Mouse (Mus musculus): ENCODE measurements at regions not wholly inside any gene's neighbourhood (a gene's known extent, or its start where the extent isn't known, plus 50 kb on each side); places are given as distances from the start of the nearest gene placed in this dataset.

DNA sequence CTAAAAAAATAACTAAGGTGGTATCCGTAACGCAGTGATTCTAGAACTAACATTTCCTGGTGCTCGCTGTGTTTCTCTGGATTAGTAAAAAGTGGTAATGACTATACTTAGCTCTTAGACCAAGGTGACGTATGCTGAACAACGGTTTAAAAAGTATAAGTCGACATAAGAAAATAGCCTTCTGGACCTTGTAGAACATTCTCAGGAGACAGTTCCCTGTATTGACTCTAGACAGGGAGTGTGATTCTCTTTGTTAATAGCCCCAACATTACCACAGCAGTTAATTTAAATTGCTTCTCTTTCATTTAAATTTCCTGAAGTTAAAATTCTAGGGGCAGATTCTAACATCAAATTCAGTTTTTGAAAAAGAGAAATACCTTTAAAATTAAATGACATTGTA is 812.7 kb upstream of the Acvr2a start:
- no peak overlapping the region for H3K4me2 ChIP-seq (replicated peaks)
- H3K27ac ChIP-seq, result no peak overlapping the region
- H3K36me3 ChIP-seq, result no peaks in the 10 kb centered on the region
- peaks cover 6% of the 10 kb centered on the region; the same call in 1 of the 2 replicates for H3K4me1 ChIP-seq
- H3K9me3 ChIP-seq, result no peaks in the 10 kb centered on the region
- ATAC-seq (ENCODE audit: low FRiP score, low read depth), result no peak
- no peaks in the 10 kb centered on the region for H3K27me3 ChIP-seq
- no peak overlapping the region for H3K9ac ChIP-seq
- 73% methylated on average over 6 of the region's 6 CpGs for WGBS
- H3K4me3 ChIP-seq, result no peak overlapping the region

DNA sequence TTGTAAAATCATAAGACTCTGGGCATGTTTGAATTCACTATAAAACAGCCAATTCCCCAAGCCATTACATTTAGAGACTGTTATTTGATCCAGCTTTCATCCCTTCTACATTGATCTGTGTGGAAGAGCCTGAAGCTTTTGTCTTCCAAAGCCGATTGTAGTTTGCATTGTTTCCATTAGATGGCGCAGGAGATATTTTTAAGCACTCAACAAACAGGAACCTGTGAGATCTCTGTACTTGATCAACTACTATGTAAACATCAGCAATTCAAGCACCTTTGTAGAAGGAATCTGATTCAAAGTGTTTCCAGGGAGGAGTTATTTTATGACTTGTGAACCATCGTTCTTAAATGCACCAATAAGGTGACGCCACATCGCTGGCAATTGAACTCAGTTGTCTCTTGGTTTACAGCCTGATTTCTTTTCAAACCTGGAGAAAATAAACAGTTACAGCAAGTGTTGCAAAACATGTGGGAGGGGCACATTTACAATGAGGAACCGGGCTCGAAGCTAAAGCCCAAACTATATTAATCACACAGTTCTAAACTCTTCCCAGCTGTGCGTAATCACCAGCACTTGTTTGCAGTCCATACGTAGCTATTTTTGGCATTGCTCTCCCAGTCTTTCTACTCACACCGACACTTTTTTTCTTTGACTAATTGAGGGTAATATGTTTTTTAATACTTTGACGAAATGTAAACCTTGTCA is 812.0 kb upstream of the Acvr2a start:
- H3K4me1 ChIP-seq, result peaks cover 6% of the 10 kb centered on the region; the same call in 1 of the 2 replicates
- no peak overlapping the region for H3K4me3 ChIP-seq
- H3K4me2 ChIP-seq (replicated peaks), result peak overlapping the region; percentile 27; the same call in 1 of the 2 replicates
- peak; percentile 76; the same call in 1 of the 2 replicates for ATAC-seq (ENCODE audit: low FRiP score, low read depth)
- no peaks in the 10 kb centered on the region for H3K27me3 ChIP-seq
- no peaks in the 10 kb centered on the region for H3K36me3 ChIP-seq
- WGBS, result 29% methylated on average over 11 of the region's 11 CpGs
- no peak overlapping the region for H3K9ac ChIP-seq
- H3K9me3 ChIP-seq, result no peaks in the 10 kb centered on the region
- no peak overlapping the region for H3K27ac ChIP-seq

DNA sequence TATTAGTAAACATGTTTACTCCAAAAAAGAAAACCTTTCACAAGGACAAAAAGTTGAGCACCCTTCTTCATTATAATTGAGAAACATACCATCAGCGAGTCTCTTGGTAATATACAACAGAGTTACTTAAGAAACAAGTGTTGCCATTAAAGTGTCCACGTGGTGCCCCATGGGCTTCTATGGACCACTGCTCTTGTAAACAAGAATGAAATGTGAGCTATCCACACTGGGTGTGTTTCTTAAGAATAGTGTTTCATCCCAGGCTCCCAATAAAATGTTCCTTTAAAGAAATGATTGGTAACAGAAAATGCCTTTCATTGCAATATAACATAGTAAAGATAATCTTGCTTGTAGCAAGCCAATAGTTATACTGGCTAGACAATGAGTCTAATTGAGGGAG is 803.6 kb upstream of the Acvr2a start:
- Histone ChIP-seq H3K36me3 (no peaks in the 10 kb centered on the region), H3K4me3 (no peak overlapping the region), H3K9ac (no peak overlapping the region), H3K27me3 (no peaks in the 10 kb centered on the region), H3K4me1 (0 out of 2 replicates have a peak, but pooled peaks cover 8% of the 10 kb centered on the region), H3K27ac (no peak overlapping the region), H3K9me3 (no peaks in the 10 kb centered on the region), H3K4me2 (replicated peaks) (no peak overlapping the region)
- peak; percentile 86 for ATAC-seq (ENCODE audit: low FRiP score, low read depth)
- 40% methylated on average over 2 of the region's 2 CpGs for WGBS

DNA sequence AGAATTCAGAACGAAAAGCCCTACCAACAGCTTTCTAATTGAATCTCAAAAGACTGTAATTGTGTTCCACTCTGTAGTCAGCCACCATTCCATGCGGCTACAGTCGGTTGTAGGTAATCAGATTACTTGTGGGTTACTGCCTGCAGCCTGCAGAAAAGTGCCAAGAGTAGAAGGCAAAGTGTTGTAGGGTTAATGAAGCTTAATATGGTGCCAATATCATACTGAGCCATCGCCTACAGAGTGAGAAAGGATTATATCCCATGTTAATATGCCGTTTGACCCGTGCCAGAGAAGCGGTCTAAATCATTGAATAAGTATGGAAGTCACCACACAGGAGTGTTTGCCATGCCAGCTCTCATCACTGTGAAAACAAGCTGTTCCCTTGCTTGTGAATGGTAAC is 786.4 kb upstream of the Acvr2a start:
- Histone ChIP-seq H3K4me3 (no peak overlapping the region), H3K9me3 (no peaks in the 10 kb centered on the region), H3K27ac (no peak overlapping the region), H3K4me1 (no peaks in the 10 kb centered on the region), H3K4me2 (replicated peaks) (no peak overlapping the region), H3K27me3 (no peaks in the 10 kb centered on the region), H3K36me3 (no peaks in the 10 kb centered on the region), H3K9ac (no peak overlapping the region)
- ATAC-seq (ENCODE audit: low FRiP score, low read depth), result no peak
- WGBS, result 83% methylated on average over 7 of the region's 7 CpGs

DNA sequence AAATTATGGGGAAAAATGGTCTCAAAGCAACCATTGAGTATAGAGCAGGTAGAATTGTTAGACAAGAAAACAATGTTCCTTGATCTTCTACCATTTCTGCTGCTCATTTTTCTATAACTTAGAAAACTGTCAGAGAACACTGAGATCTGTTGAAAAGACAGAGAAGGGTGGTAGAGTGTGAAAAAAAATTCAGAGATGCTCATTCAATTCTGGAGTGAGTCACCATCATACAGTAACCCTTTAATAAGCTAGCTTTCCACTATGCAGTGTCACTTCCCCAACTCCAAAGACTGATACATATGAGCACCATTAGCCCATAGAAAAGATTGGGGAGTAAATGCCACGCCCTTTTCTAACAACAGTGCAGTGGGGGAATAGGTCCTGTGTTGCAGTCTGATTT is 752.5 kb upstream of the Acvr2a start:
- no peaks in the 10 kb centered on the region for H3K9me3 ChIP-seq
- 48% methylated on average over 1 of the region's 1 CpGs for WGBS
- H3K36me3 ChIP-seq, result no peaks in the 10 kb centered on the region
- H3K4me1 ChIP-seq, result no peaks in the 10 kb centered on the region
- H3K4me3 ChIP-seq, result no peak overlapping the region
- H3K27me3 ChIP-seq, result no peaks in the 10 kb centered on the region
- H3K4me2 ChIP-seq (replicated peaks), result no peak overlapping the region
- no peak for ATAC-seq (ENCODE audit: low FRiP score, low read depth)
- no peak overlapping the region for H3K9ac ChIP-seq
- H3K27ac ChIP-seq, result no peak overlapping the region

DNA sequence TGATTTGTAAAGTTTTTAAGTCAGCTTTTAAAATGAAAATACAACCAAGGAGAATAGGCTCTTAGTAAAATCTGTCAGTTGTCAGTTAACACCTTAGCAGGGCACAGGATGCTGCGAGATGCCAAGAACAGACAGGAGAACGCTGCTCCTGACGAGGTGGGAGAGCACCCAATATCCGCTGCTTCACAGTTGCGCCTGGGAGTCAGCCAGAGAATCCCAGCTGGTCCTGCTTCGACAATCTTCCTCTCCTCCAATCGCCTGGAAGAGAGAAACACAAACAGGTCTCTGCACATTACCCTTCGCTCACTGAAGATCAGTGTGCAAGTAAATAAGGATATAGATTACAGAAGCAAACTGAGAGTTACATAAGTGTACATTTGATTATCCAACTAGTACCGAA is 750.5 kb upstream of the Acvr2a start:
- Histone ChIP-seq H3K4me2 (replicated peaks) (no peak overlapping the region), H3K4me1 (no peaks in the 10 kb centered on the region), H3K4me3 (no peak overlapping the region), H3K27ac (no peak overlapping the region), H3K9me3 (no peaks in the 10 kb centered on the region), H3K9ac (no peak overlapping the region), H3K27me3 (no peaks in the 10 kb centered on the region), H3K36me3 (no peaks in the 10 kb centered on the region)
- WGBS, result 57% methylated on average over 9 of the region's 9 CpGs
- ATAC-seq (ENCODE audit: low FRiP score, low read depth), result no peak

DNA sequence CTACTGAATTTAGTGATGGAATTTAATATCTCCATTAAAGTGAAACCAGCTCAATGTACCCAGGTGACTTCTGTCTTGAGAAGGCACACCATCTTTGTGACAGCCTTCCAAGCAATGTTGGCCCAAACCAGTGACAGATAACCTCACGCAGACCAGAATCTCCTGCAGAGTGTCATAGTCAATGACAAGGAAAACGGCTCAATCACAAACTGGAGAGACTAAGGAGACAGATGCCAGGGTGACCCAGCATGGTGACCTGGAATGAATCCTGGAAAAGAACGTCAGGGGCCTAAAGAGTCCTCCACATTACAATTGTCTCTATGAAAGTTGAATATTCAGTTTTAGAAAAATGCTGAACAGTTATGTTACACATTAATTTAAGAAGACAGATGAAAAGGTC is 748.7 kb upstream of the Acvr2a start:
- no peak overlapping the region for H3K9ac ChIP-seq

DNA sequence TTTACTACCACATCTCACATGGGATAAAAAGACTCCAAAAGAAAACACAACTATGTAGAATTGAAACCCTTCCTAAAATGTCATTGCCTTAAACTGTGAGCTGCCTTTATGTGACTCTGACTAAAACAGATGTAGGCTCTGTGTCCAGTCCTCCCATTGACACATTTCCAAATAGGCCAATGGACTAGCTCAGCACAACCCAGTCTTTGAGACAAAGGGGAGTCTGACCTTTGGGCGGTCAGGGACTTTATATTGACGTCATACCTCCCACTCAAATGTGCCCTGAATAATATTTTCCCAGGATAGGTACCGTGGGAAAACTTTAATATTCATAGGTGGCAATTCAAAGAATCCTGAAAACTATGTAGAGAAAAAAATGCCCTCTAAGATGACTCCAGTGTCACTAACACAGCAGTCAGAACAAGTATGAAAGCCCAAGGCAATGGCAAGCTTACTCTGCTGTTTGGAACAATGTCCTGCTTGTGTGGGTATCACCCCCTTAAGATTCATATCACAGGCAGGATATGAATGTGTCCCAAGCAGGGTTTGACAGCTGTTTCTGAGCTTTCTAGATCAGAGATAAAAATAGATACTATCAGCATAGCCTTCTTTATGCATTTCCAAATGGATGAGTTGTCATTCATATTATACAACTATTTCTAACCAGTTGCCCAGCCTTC is 731.6 kb upstream of the Acvr2a start:
- ATAC-seq (ENCODE audit: low FRiP score, low read depth), result no peak
- H3K36me3 ChIP-seq, result no peaks in the 10 kb centered on the region
- no peak overlapping the region for H3K4me2 ChIP-seq (replicated peaks)
- no peak overlapping the region for H3K4me3 ChIP-seq
- no peaks in the 10 kb centered on the region for H3K27me3 ChIP-seq
- no peak overlapping the region for H3K27ac ChIP-seq
- H3K9me3 ChIP-seq, result no peaks in the 10 kb centered on the region
- WGBS, result 83% methylated on average over 3 of the region's 3 CpGs
- H3K9ac ChIP-seq, result no peak overlapping the region
- no peaks in the 10 kb centered on the region for H3K4me1 ChIP-seq

More for the DNA sequence above, 748.7 kb upstream of the Acvr2a start:
- Histone ChIP-seq H3K4me1 (no peaks in the 10 kb centered on the region), H3K4me3 (no peak overlapping the region), H3K4me2 (replicated peaks) (no peak overlapping the region), H3K36me3 (no peaks in the 10 kb centered on the region), H3K27me3 (no peaks in the 10 kb centered on the region), H3K27ac (no peak overlapping the region), H3K9me3 (no peaks in the 10 kb centered on the region)
- no peak for ATAC-seq (ENCODE audit: low FRiP score, low read depth)
- WGBS, result 76% methylated on average over 3 of the region's 3 CpGs

DNA sequence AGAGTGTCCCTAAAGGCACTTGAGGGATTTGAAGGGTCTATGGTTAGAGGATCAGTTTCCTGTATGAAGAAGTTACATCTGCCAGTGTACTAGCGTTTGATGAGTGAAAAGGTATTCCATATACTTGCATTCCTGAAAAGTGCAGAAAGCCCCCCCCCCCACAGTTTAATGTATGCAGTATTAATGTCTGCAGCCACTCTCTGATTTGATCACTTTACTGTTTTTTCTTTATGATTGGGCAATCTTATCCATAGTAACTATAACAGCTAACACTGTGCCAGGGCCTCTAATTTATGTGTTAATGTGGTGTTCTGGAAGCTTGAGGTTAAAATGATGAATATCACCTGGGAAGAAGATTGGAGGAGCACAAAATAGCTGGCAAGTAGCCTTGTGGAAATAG is 715.6 kb upstream of the Acvr2a start:
- 52% methylated on average over 1 of the region's 1 CpGs for WGBS
- H3K9me3 ChIP-seq, result no peaks in the 10 kb centered on the region
- no peak overlapping the region for H3K4me3 ChIP-seq
- H3K36me3 ChIP-seq, result no peaks in the 10 kb centered on the region
- H3K4me2 ChIP-seq (replicated peaks), result no peak overlapping the region
- ATAC-seq (ENCODE audit: low FRiP score, low read depth), result no peak
- H3K9ac ChIP-seq, result no peak overlapping the region
- H3K4me1 ChIP-seq, result peaks cover 13% of the 10 kb centered on the region
- H3K27ac ChIP-seq, result no peak overlapping the region
- no peaks in the 10 kb centered on the region for H3K27me3 ChIP-seq

DNA sequence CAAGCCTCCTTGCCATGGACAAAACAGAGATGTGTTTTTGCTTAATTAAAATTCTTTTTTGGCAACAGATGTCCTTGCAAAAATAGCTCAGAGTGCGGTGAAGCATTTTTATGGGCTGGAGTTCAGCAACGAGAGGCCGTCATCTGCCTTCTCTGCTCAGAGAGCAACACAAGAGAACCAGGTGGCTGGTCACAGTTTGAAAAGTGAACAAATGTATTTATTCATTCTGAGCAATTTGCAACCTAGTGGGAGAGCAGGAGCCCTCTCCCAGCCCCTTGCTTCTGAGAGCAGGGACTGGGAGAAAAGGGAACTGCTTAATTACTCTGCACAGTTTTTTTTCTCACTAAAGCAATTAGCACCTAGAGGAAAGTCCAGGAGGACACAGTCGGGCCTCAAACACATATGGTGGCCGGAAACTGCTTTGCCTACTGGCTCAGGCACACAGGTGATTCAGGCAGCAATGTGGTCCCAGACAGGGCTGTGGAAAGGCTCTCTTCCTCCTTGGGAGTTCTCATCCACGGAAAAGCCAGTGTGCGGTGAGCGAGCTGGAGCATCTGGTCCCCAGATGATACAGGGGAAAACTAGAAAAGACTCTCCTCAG is 714.9 kb upstream of the Acvr2a start:
- peak; percentile 75; the same call in 1 of the 2 replicates for ATAC-seq (ENCODE audit: low FRiP score, low read depth)
- Histone ChIP-seq H3K4me3 (no peak overlapping the region), H3K9ac (no peak overlapping the region), H3K36me3 (no peaks in the 10 kb centered on the region), H3K9me3 (no peaks in the 10 kb centered on the region), H3K4me1 (peaks cover 13% of the 10 kb centered on the region), H3K27me3 (no peaks in the 10 kb centered on the region), H3K27ac (peak overlapping the region; percentile 24; the same call in 1 of the 2 replicates), H3K4me2 (replicated peaks) (peak overlapping the region; percentile 30)
- 14% methylated on average over 8 of the region's 8 CpGs for WGBS

DNA sequence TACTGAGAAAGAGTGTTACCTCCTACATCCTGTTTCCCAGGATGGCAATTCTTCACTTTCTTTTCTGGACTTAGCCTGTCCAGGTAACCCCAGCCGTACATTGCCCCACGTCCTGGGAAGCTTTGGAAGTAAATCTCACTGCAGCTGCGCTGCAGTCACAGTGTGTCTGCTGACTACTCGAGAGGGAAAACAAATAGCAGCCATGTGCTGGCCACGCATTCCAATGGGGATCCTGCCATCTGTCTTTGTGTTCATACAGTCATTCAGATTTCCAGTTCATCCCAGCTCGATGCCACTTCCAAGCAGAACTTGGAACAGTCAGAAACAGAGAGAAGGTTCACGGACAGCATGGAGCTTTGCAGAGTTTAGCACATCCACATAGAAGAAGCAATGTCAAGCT is 690.2 kb upstream of the Acvr2a start:
- 56% methylated on average over 7 of the region's 7 CpGs for WGBS
- Histone ChIP-seq H3K9me3 (no peaks in the 10 kb centered on the region), H3K27me3 (no peaks in the 10 kb centered on the region), H3K4me2 (replicated peaks) (no peak overlapping the region), H3K4me3 (no peak overlapping the region), H3K36me3 (no peaks in the 10 kb centered on the region), H3K9ac (no peak overlapping the region), H3K4me1 (no peaks in the 10 kb centered on the region), H3K27ac (no peak overlapping the region)
- ATAC-seq (ENCODE audit: low FRiP score, low read depth), result no peak

DNA sequence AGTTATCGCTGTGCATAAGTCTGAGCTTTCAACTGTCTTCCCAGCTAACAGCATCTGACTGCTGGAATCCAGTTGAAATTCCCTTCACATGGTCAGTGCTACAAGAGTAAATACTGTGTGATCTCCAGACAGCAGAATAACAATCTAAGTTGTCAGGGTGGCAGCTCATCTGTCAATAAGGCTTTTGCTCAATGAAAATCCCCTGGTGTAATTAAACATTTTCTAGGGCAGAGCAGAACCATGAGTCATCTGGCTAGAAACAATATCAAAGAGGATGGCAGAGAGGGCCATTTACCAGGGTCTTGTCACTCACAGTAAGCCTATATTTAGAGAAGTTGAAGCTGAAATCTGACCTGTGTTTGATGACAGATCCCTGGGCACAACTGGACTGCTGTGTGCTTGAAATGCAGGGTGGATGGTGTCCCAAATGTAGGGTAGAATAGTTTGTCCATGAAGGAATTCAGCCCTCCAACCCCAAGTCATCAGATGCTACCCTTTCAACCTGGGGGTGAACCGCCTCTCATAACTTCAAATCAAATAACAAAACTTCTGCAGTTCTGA is 675.8 kb upstream of the Acvr2a start:
- peak; percentile 40; the same call in 1 of the 2 replicates for ATAC-seq (ENCODE audit: low FRiP score, low read depth)
- WGBS, result 85% methylated on average over 2 of the region's 2 CpGs
- no peaks in the 10 kb centered on the region for H3K4me1 ChIP-seq
- no peaks in the 10 kb centered on the region for H3K9me3 ChIP-seq
- no peaks in the 10 kb centered on the region for H3K36me3 ChIP-seq
- H3K27me3 ChIP-seq, result no peaks in the 10 kb centered on the region
- no peak overlapping the region for H3K9ac ChIP-seq
- H3K27ac ChIP-seq, result no peak overlapping the region
- no peak overlapping the region for H3K4me2 ChIP-seq (replicated peaks)
- H3K4me3 ChIP-seq, result no peak overlapping the region

Data from limb, embryonic 13.5 days (tissue).